ENCODE assay signal across 7 mouse cellular contexts in the genomic region with DNA sequence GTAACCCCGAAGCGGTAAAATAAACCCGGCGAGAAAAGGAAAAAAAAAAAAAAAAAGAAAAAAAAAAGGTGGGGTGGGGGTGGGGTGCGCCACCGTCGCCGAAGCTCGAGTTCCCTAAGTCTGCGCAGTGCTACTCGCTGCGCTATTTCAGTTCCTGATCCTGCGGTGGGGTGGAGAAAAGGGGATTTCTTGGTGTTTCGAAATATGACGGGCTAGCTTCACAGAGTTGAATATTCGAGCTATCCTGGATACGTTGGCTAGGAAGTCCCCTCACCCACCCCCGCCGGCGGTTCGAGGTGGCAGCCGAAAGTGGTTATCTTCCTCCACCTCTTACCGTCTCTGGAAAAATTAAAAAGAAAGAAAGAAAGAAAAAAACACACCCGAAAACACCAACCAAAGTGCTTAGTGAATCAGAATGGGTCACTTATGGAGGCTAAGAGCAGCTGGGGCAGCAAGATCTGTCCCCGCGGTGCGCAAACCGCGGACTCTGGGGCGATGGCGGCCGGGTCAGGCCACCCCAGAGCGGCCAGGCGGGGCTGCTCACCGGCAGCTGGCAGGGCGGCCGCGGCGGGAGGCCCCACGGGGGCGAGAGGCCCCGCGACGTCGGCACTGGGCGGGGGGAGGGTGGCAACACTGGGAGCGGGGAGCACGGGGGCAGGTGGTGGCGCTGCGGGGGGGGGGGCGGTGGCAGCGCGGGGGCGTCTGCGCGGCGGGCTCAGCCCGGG. TPM values are rescaled to one million over a fixed set of nuclear protein-coding genes. Genes with fewer than 3 reads are reported as not detected.
A peak's percentile ranks its signal among the peaks of the same experiment; 100 is the strongest.
DNase-seq lines count a peak whose midpoint lies in the region; ATAC-seq lines count a peak whose summit lies in the region.

No protein-coding gene starts in this region.

- peak; percentile 61 to 72 for DNase-seq in adrenal gland, adult 18-20 months (ENCODE audit: low spot score in 2 of 2)
- DNase-seq in embryo, embryonic 11 days: peak; percentile 86
- DNase-seq in kidney, adult 11 months: peak; percentile 61
- peak; percentile 79 for DNase-seq in limb, embryonic 10.5 days (ENCODE audit: low spot score)
- DNase-seq in skeletal muscle tissue, adult 2 months (ENCODE audit: low read depth, low spot score): peak; percentile 76

- peaks cover 37% of the 10 kb centered on the region for H3K4me1 ChIP-seq in limb, embryonic 10.5 days
- peaks cover 30% of the 10 kb centered on the region for H3K4me1 ChIP-seq in midbrain, embryonic 12.5 days

- peak overlapping the region; percentile 75 for H3K4me2 ChIP-seq in midbrain, embryonic 12.5 days (replicated peaks)

- ATAC-seq in granulocyte monocyte progenitor cell, adult 5-6 weeks (replicated peaks; ENCODE audit: poor library complexity, severe bottlenecking): peak; percentile 55
- peak; percentile 47 for ATAC-seq in midbrain, embryonic 12.5 days (ENCODE audit: low FRiP score, low read depth)

- H3K4me3 ChIP-seq in limb, embryonic 10.5 days: peak overlapping the region; percentile 89
- H3K4me3 ChIP-seq in midbrain, embryonic 12.5 days: peak overlapping the region; percentile 98

- peak overlapping the region; percentile 99 for H3K27ac ChIP-seq in limb, embryonic 10.5 days
- H3K27ac ChIP-seq in midbrain, embryonic 12.5 days (replicated peaks): peak overlapping the region; percentile 100

- peaks cover 17% of the 10 kb centered on the region for H3K36me3 ChIP-seq in limb, embryonic 10.5 days
- H3K36me3 ChIP-seq in midbrain, embryonic 12.5 days: 0 out of 2 replicates have a peak, but pooled peaks cover 10% of the 10 kb centered on the region

- H3K9ac ChIP-seq in midbrain, embryonic 12.5 days (replicated peaks): peak overlapping the region; percentile 96

- no peaks in the 10 kb centered on the region for H3K9me3 ChIP-seq in limb, embryonic 10.5 days (replicated peaks)
- no peaks in the 10 kb centered on the region for H3K9me3 ChIP-seq in midbrain, embryonic 12.5 days

- under 1% methylated on average over 52 of the region's 58 CpGs for WGBS in limb, embryonic 10.5 days
- under 1% methylated on average over 45 of the region's 58 CpGs for WGBS in midbrain, embryonic 12.5 days

- H3K27me3 ChIP-seq in limb, embryonic 10.5 days (ENCODE audit: low read depth, poor library complexity, severe bottlenecking): no peaks in the 10 kb centered on the region
- H3K27me3 ChIP-seq in midbrain, embryonic 12.5 days: no peaks in the 10 kb centered on the region

RNA-seq across cellular contexts. Expression of gene Skil, which starts 1.1 kb away (rescaled TPM):
- 10 to 100 TPM; 24.3 to 34.4 TPM for total RNA-seq in adrenal gland, adult 18-20 months (2021)
- total RNA-seq in granulocyte monocyte progenitor cell, adult 5-6 weeks (2014; fragmentation: Nextera tagmentation): 5.0 and 7.4 TPM in 2 replicates
- total RNA-seq in granulocyte monocyte progenitor cell, adult 5-6 weeks (2017): 9.2 and 10.5 TPM in 2 replicates
- 22.3 and 28.9 TPM in 2 replicates for polyA plus RNA-seq in limb, embryonic 10.5 days (2016; fragmentation: Nextera tagmentation; extraction: Ambion mirVana)
- polyA plus RNA-seq in midbrain, embryonic 12.5 days (2016; fragmentation: Nextera tagmentation; extraction: Ambion mirVana): 49.6 and 53.3 TPM in 2 replicates

RNA-seq across cellular contexts. Expression of gene Cldn11, which starts 55.9 kb away (rescaled TPM):
- total RNA-seq in adrenal gland, adult 18-20 months (2021): 10 to 100 TPM in 1 of 2 experiments, 1 to 10 TPM in 1; 6.3 to 13.1 TPM
- total RNA-seq in granulocyte monocyte progenitor cell, adult 5-6 weeks (2014; fragmentation: Nextera tagmentation): not detected in 2 replicates
- not detected in 2 replicates for total RNA-seq in granulocyte monocyte progenitor cell, adult 5-6 weeks (2017)
- 3.8 and 4.6 TPM in 2 replicates for polyA plus RNA-seq in limb, embryonic 10.5 days (2016; fragmentation: Nextera tagmentation; extraction: Ambion mirVana)
- polyA plus RNA-seq in midbrain, embryonic 12.5 days (2016; fragmentation: Nextera tagmentation; extraction: Ambion mirVana): 26.3 and 27.5 TPM in 2 replicates

Comparison
In these comparisons a context has a peak if more than half of its experiments do, and no peak if none do; other contexts are left out.
1. Peak in every context shown above with its lines: DNase-seq, ATAC-seq, H3K4me3 ChIP-seq and H3K27ac ChIP-seq.
2. RNA of gene Cldn11, which starts 55.9 kb away (total RNA-seq): 6.3 to 13.1 TPM in adrenal gland, adult 18-20 months; not detected in granulocyte monocyte progenitor cell, adult 5-6 weeks; every median in the first group is over 4 times any median in the second.